Mouse (Mus musculus) hindbrain, embryonic 11.5 days (tissue): Measurements from ENCODE around the gene Kcne3. TPM values are rescaled to one million over a fixed set of nuclear protein-coding genes. Genes with fewer than 3 reads are reported as not detected.
A peak's percentile ranks its signal among the peaks of the same experiment; 100 is the strongest.

Experiments
- ATAC-seq: fragments of 200-750 bp; cut with Nextera tagmentation; 2 replicates; pipeline ENCODE4 v1.8.0; 2017; ENCODE audit warnings: mild to moderate bottlenecking, moderate TSS enrichment, moderate library complexity; ENCODE audit not compliant: low FRiP score
- DNase-seq: peaks from one replicate; pipeline ENCODE4 v3.0.0-alpha.2; 2015; ENCODE audit warnings: low spot score
- H3K27ac ChIP-seq: fragments of 300-500 bp; sonication (generic); 2 replicates; pipeline ENCODE4 v1.5.1; 2014; ENCODE audit warnings: mild to moderate bottlenecking, low read depth, low read length
- H3K27me3 ChIP-seq: fragments of 300-500 bp; sonication (generic); 2 replicates; pipeline ENCODE4 v1.6.1; 2014; ENCODE audit warnings: mild to moderate bottlenecking, low read length, moderate library complexity, mixed read lengths; ENCODE audit not compliant: control insufficient read depth, insufficient read depth
- H3K36me3 ChIP-seq: fragments of 300-500 bp; sonication (generic); 2 replicates; pipeline ENCODE4 v1.6.1; 2014; ENCODE audit warnings: mild to moderate bottlenecking, low read length, moderate library complexity, mixed read lengths; ENCODE audit not compliant: control insufficient read depth, insufficient read depth
- H3K4me1 ChIP-seq: fragments of 300-500 bp; sonication (generic); replicated peaks from 2 replicates; pipeline ENCODE4 v1.6.1; 2014; ENCODE audit warnings: low read length, mixed read lengths; ENCODE audit not compliant: control insufficient read depth, insufficient read depth
- H3K4me2 ChIP-seq: fragments of 300-500 bp; sonication (generic); replicated peaks from 2 replicates; pipeline ENCODE4 v1.6.1; 2014; ENCODE audit warnings: mild to moderate bottlenecking, low read depth, low read length
- H3K4me3 ChIP-seq: fragments of 300-500 bp; sonication (generic); 2 replicates; pipeline ENCODE4 v1.5.1; 2014; ENCODE audit warnings: low read depth, low read length
- H3K9ac ChIP-seq: fragments of 300-500 bp; sonication (generic); 2 replicates; pipeline ENCODE4 v1.6.1; 2014; ENCODE audit warnings: low read depth, low read length
- H3K9me3 ChIP-seq: fragments of 300-500 bp; sonication (generic); 2 replicates; pipeline ENCODE4 v1.6.1; 2016; ENCODE audit warnings: low read length; ENCODE audit not compliant: control insufficient read depth
- WGBS: fragments of 180-500 bp; shearing (Covaris S2); extraction: QIAGEN DNeasy Blood & Tissue Kit; methylation state at CpG from one replicate; pipeline ENCODE4 v1.1.7; 2014; 5-methylcytosine and 5-hydroxymethylcytosine counted together
- polyA plus RNA-seq: library from polyadenylated mRNA; unstranded; fragments of >200 nt; fragmentation: Nextera tagmentation; extraction: Ambion mirVana; gene quantifications from 2 replicates; pipeline ENCODE4 v1.2.1, GENCODE M21; 2014

The Kcne3 gene
- polyA plus RNA-seq, 1 experiment from 2014 or later, result 3.4 TPM

DNA sequence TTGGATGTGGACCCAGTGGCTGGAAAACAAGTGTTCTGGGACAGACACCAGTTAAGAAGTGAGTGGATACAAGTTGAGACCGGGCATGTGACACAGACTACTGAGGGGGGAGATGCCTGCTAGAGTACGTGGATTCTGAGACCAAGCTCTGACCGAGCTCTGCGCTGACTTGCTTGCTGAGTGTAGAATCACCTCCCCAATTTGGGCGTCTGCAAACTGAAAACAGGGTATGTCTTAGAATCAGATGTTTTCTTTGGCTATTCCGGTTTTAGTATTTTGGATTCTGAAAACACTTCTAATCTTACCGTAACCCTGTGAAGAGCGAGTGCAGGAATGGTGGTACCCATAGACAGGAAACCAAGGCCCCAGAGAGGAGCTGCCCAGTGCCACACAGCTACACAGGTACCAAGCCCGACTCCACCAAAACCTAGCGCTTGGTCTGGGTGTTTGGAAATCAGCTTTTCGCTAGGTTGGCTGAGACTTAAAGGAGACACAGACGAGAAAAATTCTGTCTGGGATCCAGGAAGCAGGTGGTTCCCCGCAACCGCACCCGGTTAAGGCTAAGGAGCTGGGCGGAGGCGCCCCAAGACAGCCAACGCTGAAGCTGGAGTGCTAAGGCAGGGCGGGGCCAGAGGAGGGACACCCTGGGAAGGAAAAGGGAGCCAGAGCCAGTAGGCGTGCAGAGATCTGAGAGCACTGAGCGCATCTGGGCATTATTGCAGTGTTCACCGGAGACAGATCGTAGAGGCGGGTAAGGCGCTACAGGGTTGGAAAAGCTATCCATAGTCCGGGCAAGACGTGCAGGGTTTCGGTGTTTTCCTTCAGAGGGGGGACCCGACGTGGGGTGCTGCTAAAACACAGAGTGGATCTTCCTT, 2.0 kb downstream of the Kcne3 start:
- DNase-seq (peak; percentile 52), ATAC-seq (no peak)
- no peaks in the 10 kb centered on the region for H3K36me3 ChIP-seq
- H3K4me1 ChIP-seq, result peaks cover 5% of the 10 kb centered on the region; the same call in 1 of the 2 replicates
- no peak overlapping the region for H3K27ac ChIP-seq
- peak overlapping the region; percentile 32 for H3K4me3 ChIP-seq
- H3K9ac ChIP-seq, result no peak overlapping the region
- H3K9me3 ChIP-seq, result no peaks in the 10 kb centered on the region
- WGBS, result 9% methylated on average over 30 of the region's 30 CpGs
- H3K27me3 ChIP-seq, result peaks cover 27% of the 10 kb centered on the region
- H3K4me2 ChIP-seq, result peak overlapping the region; percentile 58

DNA sequence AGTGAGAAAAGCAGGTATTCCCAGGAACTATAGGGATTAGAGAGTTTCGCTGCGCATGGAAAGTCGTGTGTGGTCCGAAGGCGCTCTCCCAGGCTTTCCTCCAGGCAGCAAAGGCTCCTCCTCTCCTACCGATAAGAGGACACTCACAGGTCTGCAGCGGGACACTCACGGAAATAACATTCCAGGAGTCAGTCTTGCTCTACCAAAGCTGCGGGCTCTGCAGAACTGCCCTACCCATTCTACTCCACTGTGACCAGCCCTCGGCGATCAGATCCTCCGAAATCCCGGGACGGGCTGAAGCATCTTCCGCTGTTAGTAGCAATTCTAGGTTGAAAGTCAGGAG, 2.6 kb downstream of the Kcne3 start:
- H3K4me3 ChIP-seq, result peak overlapping the region; percentile 32
- peaks cover 27% of the 10 kb centered on the region for H3K27me3 ChIP-seq
- peaks cover 5% of the 10 kb centered on the region; the same call in 1 of the 2 replicates for H3K4me1 ChIP-seq
- no peaks in the 10 kb centered on the region for H3K9me3 ChIP-seq
- peak overlapping the region; percentile 58 for H3K4me2 ChIP-seq
- H3K36me3 ChIP-seq, result no peaks in the 10 kb centered on the region
- ATAC-seq (no peak), DNase-seq (peak; percentile 51)
- WGBS, result 3% methylated on average over 15 of the region's 15 CpGs
- H3K9ac ChIP-seq, result no peak overlapping the region
- no peak overlapping the region for H3K27ac ChIP-seq

DNA sequence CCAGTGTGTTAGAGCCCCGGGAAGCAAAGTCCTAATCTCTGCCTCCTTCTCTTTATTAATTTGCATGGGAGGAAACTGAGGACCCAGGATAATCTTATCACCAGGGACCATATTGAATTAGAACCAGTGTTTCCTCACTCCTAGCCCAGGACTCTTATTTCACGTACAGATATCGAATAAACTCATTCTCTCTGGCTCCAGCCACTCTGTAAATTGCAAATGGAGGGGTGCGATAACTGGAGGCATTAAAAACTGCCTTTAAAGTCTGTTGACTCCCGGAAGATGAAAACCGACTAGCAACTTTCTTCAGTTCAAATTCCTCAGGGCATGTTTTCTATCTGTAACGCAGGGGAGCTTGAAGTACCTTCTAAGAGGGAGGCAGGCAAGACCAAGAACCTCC, 3.1 kb downstream of the Kcne3 start:
- no peaks in the 10 kb centered on the region for H3K36me3 ChIP-seq
- H3K4me1 ChIP-seq, result peaks cover 5% of the 10 kb centered on the region; the same call in 1 of the 2 replicates
- peak overlapping the region; percentile 58 for H3K4me2 ChIP-seq
- H3K9ac ChIP-seq, result no peak overlapping the region
- H3K27ac ChIP-seq, result no peak overlapping the region
- H3K9me3 ChIP-seq, result no peaks in the 10 kb centered on the region
- ATAC-seq (no peak), DNase-seq (no peak)
- peaks cover 27% of the 10 kb centered on the region for H3K27me3 ChIP-seq
- no peak overlapping the region for H3K4me3 ChIP-seq
- 69% methylated on average over 7 of the region's 7 CpGs for WGBS

DNA sequence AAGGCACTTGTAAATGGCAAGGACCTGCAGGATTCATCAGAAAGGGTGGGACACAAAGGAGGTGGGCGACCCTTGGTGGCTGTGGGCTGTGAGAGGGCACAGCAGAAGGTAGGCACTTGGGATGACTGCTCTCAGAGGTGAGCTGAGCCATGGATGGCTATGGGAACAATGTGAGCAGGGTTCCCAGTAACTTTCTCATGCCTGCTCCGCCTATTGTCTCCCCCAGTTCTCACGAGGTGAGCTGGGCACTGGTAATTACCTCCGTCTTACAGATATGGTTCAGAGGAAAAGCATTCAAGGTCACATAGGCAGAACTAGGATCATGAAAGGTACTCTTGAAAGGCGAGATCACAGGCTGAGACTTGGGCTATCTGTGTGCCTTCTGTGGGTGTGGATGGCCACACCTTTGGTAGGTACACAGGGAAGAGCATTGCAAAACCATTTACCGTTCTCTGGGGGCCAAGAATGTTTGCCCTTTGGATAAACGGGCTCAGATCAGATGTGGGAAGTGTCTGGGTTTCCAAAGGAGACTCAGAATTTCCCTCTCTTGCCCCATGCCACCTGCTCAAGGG, 3.6 kb downstream of the Kcne3 start:
- H3K4me2 ChIP-seq, result no peak overlapping the region
- no peak overlapping the region for H3K9ac ChIP-seq
- no peaks in the 10 kb centered on the region for H3K36me3 ChIP-seq
- H3K27ac ChIP-seq, result no peak overlapping the region
- DNase-seq (no peak), ATAC-seq (no peak)
- 77% methylated on average over 7 of the region's 7 CpGs for WGBS
- no peaks in the 10 kb centered on the region for H3K9me3 ChIP-seq
- H3K4me3 ChIP-seq, result no peak overlapping the region
- peaks cover 27% of the 10 kb centered on the region for H3K27me3 ChIP-seq
- peaks cover 5% of the 10 kb centered on the region; the same call in 1 of the 2 replicates for H3K4me1 ChIP-seq

DNA sequence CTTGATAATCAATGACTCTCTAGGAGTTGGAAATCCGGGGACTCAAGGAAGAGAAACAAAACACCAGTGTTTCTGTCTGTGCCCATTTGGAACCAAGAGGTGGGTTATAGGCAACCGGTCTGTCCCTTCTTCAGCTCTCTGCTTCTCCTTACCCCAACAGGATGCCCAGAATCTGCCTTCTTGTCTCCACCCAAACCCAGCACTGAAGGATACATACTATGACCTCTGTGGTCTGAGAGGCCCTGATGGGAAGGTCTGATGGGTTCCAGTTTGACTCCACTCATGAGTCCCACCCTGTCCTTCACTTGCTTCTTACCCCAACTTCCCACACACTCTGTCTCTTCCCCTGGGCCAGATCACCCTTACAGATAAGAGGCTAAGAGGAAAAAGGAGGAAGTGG, 4.9 kb downstream of the Kcne3 start:
- Histone ChIP-seq H3K9ac (no peak overlapping the region), H3K4me3 (no peak overlapping the region), H3K4me2 (no peak overlapping the region), H3K27me3 (peaks cover 27% of the 10 kb centered on the region), H3K27ac (no peak overlapping the region), H3K9me3 (no peaks in the 10 kb centered on the region), H3K36me3 (no peaks in the 10 kb centered on the region), H3K4me1 (peaks cover 5% of the 10 kb centered on the region; the same call in 1 of the 2 replicates)
- DNase-seq, result no peak
- WGBS, result 88% methylated on average over 2 of the region's 2 CpGs
- ATAC-seq, result no peak

DNA sequence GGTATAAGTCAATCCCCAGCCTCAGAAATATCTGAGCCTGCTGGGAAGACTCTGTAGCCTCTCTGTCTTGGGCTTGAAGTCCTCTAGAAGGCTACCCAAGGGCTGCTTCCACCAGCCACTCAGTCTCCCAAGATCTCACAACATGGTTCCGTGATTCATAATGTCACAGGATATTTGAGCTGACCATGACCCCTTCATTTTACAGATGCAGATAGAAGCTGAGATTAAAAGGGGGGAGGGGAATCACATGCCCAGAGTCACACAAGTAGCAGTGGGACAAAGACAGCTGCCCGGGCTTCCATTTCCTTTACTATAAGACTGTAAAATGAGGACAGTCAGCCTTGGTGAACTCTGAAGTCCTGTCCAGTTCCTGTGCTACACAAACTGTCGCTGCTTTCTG, 5.3 kb downstream of the Kcne3 start:
- Histone ChIP-seq H3K4me2 (no peak overlapping the region), H3K4me1 (peaks cover 5% of the 10 kb centered on the region; the same call in 1 of the 2 replicates), H3K4me3 (no peak overlapping the region), H3K9me3 (no peaks in the 10 kb centered on the region), H3K36me3 (no peaks in the 10 kb centered on the region), H3K9ac (no peak overlapping the region), H3K27ac (no peak overlapping the region), H3K27me3 (peaks cover 27% of the 10 kb centered on the region)
- no peak for DNase-seq
- ATAC-seq, result no peak
- WGBS, result 86% methylated on average over 3 of the region's 3 CpGs

DNA sequence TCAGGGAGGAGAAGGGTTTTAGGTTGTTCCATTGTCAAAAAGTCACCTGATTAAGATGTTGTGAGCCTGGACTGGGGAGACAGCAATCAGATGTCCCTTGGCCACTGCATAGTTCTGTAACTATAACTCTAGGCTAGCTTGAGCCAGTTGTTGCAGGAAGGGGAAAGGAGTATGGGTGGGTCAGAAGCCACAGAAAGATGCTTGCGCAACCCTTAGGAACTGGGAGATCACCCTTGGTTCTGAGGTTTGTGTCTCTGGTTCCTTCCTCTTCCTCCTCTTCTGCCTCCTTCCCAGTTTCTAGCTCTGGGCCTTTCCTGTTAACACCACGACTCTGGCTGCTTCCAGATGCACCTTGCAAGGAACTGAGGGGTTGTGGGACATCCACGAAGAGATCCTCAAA, 6.1 kb downstream of the Kcne3 start:
- peaks cover 25% of the 10 kb centered on the region for H3K27me3 ChIP-seq
- no peak overlapping the region for H3K4me3 ChIP-seq
- H3K9ac ChIP-seq, result no peak overlapping the region
- DNase-seq (no peak), ATAC-seq (no peak)
- WGBS, result 84% methylated on average over 3 of the region's 3 CpGs
- H3K4me2 ChIP-seq, result no peak overlapping the region
- no peaks in the 10 kb centered on the region for H3K9me3 ChIP-seq
- no peak overlapping the region for H3K27ac ChIP-seq
- H3K4me1 ChIP-seq, result peaks cover 5% of the 10 kb centered on the region; the same call in 1 of the 2 replicates
- H3K36me3 ChIP-seq, result no peaks in the 10 kb centered on the region

DNA sequence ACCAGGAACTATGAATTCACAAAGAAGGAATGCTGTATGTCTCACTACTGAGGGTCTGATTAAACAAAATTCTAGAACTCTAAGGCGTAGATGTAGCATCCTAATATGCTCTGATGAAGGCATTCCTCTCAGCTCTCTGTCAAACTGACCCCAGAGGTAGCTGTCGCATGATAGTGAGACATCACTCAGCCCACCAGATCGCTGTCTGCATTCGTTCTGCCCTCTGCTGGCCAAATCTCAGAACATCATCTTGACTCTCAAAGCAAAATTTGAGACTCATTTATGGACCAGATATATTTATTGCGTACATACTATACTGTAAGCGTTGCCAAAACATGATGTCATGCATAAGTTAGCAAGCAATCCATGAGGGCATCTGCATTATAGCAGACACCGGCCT, 11.3 kb downstream of the Kcne3 start:
- WGBS, result 29% methylated on average over 7 of the region's 7 CpGs
- Histone ChIP-seq H3K4me2 (no peak overlapping the region), H3K27ac (no peak overlapping the region), H3K27me3 (no peaks in the 10 kb centered on the region), H3K4me1 (no peaks in the 10 kb centered on the region), H3K36me3 (no peaks in the 10 kb centered on the region), H3K4me3 (no peak overlapping the region), H3K9me3 (no peaks in the 10 kb centered on the region), H3K9ac (no peak overlapping the region)
- ATAC-seq, result no peak
- DNase-seq, result peak; percentile 68

DNA sequence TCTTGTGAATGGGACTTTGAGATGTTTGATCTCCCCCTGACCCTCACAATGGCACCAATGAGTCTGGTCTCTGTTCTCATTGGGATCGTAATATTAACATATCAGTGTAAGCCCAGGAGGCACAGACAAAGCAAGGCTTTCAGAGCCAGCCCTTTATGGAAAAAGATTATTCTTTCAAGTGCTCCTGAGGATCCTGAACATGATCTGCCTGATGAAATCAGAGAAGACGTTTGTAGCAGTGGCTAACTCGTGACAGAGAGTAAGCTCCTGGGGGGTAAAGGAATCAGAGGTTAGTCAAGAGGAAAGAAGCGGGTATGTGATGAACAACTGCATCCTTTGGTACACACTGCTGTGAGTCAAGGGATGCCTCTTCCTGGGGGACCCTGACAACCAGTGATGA, 13.9 kb downstream of the Kcne3 start:
- Histone ChIP-seq H3K36me3 (no peaks in the 10 kb centered on the region), H3K9ac (no peak overlapping the region), H3K4me1 (no peaks in the 10 kb centered on the region), H3K4me2 (no peak overlapping the region), H3K4me3 (no peak overlapping the region), H3K27ac (no peak overlapping the region), H3K27me3 (no peaks in the 10 kb centered on the region), H3K9me3 (no peaks in the 10 kb centered on the region)
- DNase-seq, result no peak
- 50% methylated on average over 4 of the region's 4 CpGs for WGBS
- ATAC-seq, result no peak
